8 mouse cellular contexts compared by ENCODE assay signal in genomic region chr17:35058911-35059892, GRCm38 (mm10). TPM values are rescaled to one million over a fixed set of nuclear protein-coding genes. Genes with fewer than 3 reads are reported as not detected.
A peak's percentile ranks its signal among the peaks of the same experiment; 100 is the strongest.
DNase-seq lines count a peak whose midpoint lies in the region.

Gene Ddah2 (plus strand): TSS chr17:35059035.

- H3K36me3 ChIP-seq in hindbrain, embryonic 10.5 days, result peaks cover 76% of the 10 kb centered on the region

- peaks cover 21% of the 10 kb centered on the region for H3K27me3 ChIP-seq in hindbrain, embryonic 10.5 days (ENCODE audit: insufficient read depth, poor library complexity, severe bottlenecking)

- peak within 1 kb of the TSS; percentile 99 for H3K27ac ChIP-seq in hindbrain, embryonic 10.5 days

- 0 out of 2 replicates have a peak, but pooled peaks cover 2% of the 10 kb centered on the region for H3K9me3 ChIP-seq in hindbrain, embryonic 10.5 days

- WGBS in hindbrain, embryonic 10.5 days, result under 1% methylated on average over 57 of the region's 57 CpGs

- DNase-seq in Muller cell, postnatal 12 days (ENCODE audit: inconsistent ontology term), result peak; percentile 95
- peak; percentile 87 for DNase-seq in cerebellum, adult 9-11 months
- DNase-seq in frontal cortex, adult 2 months (ENCODE audit: extremely low spot score in 1 of 2, low spot score in 1 of 2), result peak in 1 of 2 experiments; percentile 75
- DNase-seq in hindbrain, embryonic 10.5 days (ENCODE audit: low spot score), result peak; percentile 95
- DNase-seq in layer of hippocampus, postnatal 10 days (ENCODE audit: low spot score in 2 of 2), result peak; percentile 87 to 91
- DNase-seq in lung, postnatal 25 days (ENCODE audit: low spot score), result peak; percentile 92
- peak; percentile 99 for DNase-seq in retina, embryonic 14.5 days (ENCODE audit: low spot score)
- peak; percentile 97 for DNase-seq in thymus, postnatal 4 days

- peaks cover 42% of the 10 kb centered on the region for H3K4me1 ChIP-seq in hindbrain, embryonic 10.5 days (replicated peaks)

- peak within 1 kb of the TSS; percentile 93 for H3K4me3 ChIP-seq in hindbrain, embryonic 10.5 days

RNA-seq across cellular contexts. Expression of gene Ddah2, which starts in this region (rescaled TPM):
- polyA plus RNA-seq in frontal cortex, adult 2 months (2012; rRNA removed), result 40.8 and 42.8 TPM in 2 replicates
- polyA plus RNA-seq in hindbrain, embryonic 10.5 days (2016; fragmentation: Nextera tagmentation; extraction: Ambion mirVana), result 536 and 664 TPM in 2 replicates
- 10 to 100 TPM; 47.3 to 59.0 TPM for total RNA-seq in layer of hippocampus, postnatal 10 days (2021)

Comparison
In these comparisons a context has a peak if more than half of its experiments do, and no peak if none do; other contexts are left out.
1. RNA of gene Ddah2 (polyA plus RNA-seq): 536 to 664 TPM in hindbrain, embryonic 10.5 days; 40.8 to 42.8 TPM in frontal cortex, adult 2 months; every median in the first group is over 10 times any median in the second.